Mouse (Mus musculus) kidney, adult 18-20 months (tissue): ENCODE data around the gene Tgtp2.
A peak's percentile ranks its signal among the peaks of the same experiment; 100 is the strongest.
"Not testable (repeated sequence)": the region's sequence is repeated elsewhere in the genome, so short reads cannot be mapped to it uniquely, and the experiment has no call there.

Experiments
- DNase-seq: peaks from one replicate; pipeline ENCODE4 v3.0.0; 2021

Gene Tgtp2

GRCm38 (mm10) chr11:49063713-49064469 lies at the start of gene Tgtp2:
Tgtp2 (minus strand) TSS chr11:49064206.
- DNase-seq: not testable (repeated sequence)

GRCm38 (mm10) chr11:49112624-49113219 lies 48.7 kb upstream of the Tgtp2 start:
- DNase-seq: no peak

GRCm38 (mm10) chr11:49111000-49111399 lies 47.0 kb upstream of the Tgtp2 start:
- DNase-seq: no peak

GRCm38 (mm10) chr11:49108833-49109232 lies 44.8 kb upstream of the Tgtp2 start:
- DNase-seq: peak; percentile 48

- DNase-seq: no peak
Observed at GRCm38 (mm10) chr11:49107650-49108537, 43.9 kb upstream of the Tgtp2 start.

GRCm38 (mm10) chr11:49105752-49106151 lies 41.7 kb upstream of the Tgtp2 start:
- no peak for DNase-seq

- peak; percentile 89 for DNase-seq
Observed at GRCm38 (mm10) chr11:49103047-49103693, 39.2 kb upstream of the Tgtp2 start.

- DNase-seq: no peak
Observed at GRCm38 (mm10) chr11:49101500-49101899, 37.5 kb upstream of the Tgtp2 start.

GRCm38 (mm10) chr11:49100409-49100808 lies 36.4 kb upstream of the Tgtp2 start:
- no peak for DNase-seq

GRCm38 (mm10) chr11:49095367-49095766 lies 31.4 kb upstream of the Tgtp2 start:
- no peak for DNase-seq

GRCm38 (mm10) chr11:49093861-49094660 lies 30.1 kb upstream of the Tgtp2 start:
- no peak for DNase-seq

GRCm38 (mm10) chr11:49092786-49093185 lies 28.8 kb upstream of the Tgtp2 start:
- no peak for DNase-seq

GRCm38 (mm10) chr11:49092053-49092586 lies 28.1 kb upstream of the Tgtp2 start:
- DNase-seq: no peak

- no peak for DNase-seq
Observed at GRCm38 (mm10) chr11:49091171-49091570, 27.2 kb upstream of the Tgtp2 start.

- no peak for DNase-seq
Observed at GRCm38 (mm10) chr11:49090551-49090950, 26.5 kb upstream of the Tgtp2 start.

- no peak for DNase-seq
Observed at GRCm38 (mm10) chr11:49089735-49090507, 25.9 kb upstream of the Tgtp2 start.

GRCm38 (mm10) chr11:49088990-49089652 lies 25.1 kb upstream of the Tgtp2 start:
- DNase-seq: no peak

- DNase-seq: no peak
Observed at GRCm38 (mm10) chr11:49087830-49088616, 24.0 kb upstream of the Tgtp2 start.

- peak; percentile 14 for DNase-seq
Observed at GRCm38 (mm10) chr11:49086858-49087361, 22.9 kb upstream of the Tgtp2 start.
